In genomic region chr4:94601395-94601794, GRCm38 (mm10) we compare ENCODE assay signal across 9 mouse cellular contexts. TPM values are rescaled to one million over a fixed set of nuclear protein-coding genes. Genes with fewer than 3 reads are reported as not detected.
DNase-seq lines count a peak whose midpoint lies in the region; ATAC-seq and TF ChIP-seq lines count a peak whose summit lies in the region.
"Had no signal": no experiment of that assay in that cellular context is flagged by ENCODE, and none has a peak within 500 bp of the region (broad histone marks: within the 10 kb centered on the region; RNA-seq: fewer than 3 reads in every experiment).

No protein-coding gene starts in this region.

- H3K4me3 ChIP-seq in kidney, postnatal 0 days (replicated peaks; ENCODE audit: low read depth, low read length), result no peak overlapping the region
- H3K4me3 ChIP-seq in forebrain, embryonic 16.5 days (replicated peaks; ENCODE audit: low read length), result no peak overlapping the region
- 0 out of 2 replicates have a peak overlapping the region, but pooled peaks have one; percentile 82 for H3K4me3 ChIP-seq in macrophage (ENCODE audit: inconsistent target)

- peak; percentile 57 for TF ChIP-seq CTCF in kidney, postnatal 0 days (IDR thresholded peaks at IDR 0.05; ENCODE audit: low read depth)

- peaks cover 6% of the 10 kb centered on the region; the same call in 1 of the 2 replicates for H3K4me1 ChIP-seq in kidney, postnatal 0 days (replicated peaks; ENCODE audit: insufficient read depth, low read length)
- H3K4me1 ChIP-seq in forebrain, embryonic 16.5 days (replicated peaks; ENCODE audit: control insufficient read depth, insufficient read depth, low read length), result peaks cover 20% of the 10 kb centered on the region

- ATAC-seq in kidney, postnatal 0 days (replicated peaks; ENCODE audit: low FRiP score, low read depth), result no peak
- no peak for ATAC-seq in forebrain, embryonic 16.5 days

- H3K9ac ChIP-seq in kidney, postnatal 0 days (ENCODE audit: low read depth, low read length), result no peak overlapping the region
- no peak overlapping the region for H3K9ac ChIP-seq in forebrain, embryonic 16.5 days (replicated peaks; ENCODE audit: low read depth, low read length)

- no peaks in the 10 kb centered on the region for H3K27me3 ChIP-seq in kidney, postnatal 0 days (ENCODE audit: insufficient read depth, low read length)
- H3K27me3 ChIP-seq in forebrain, embryonic 16.5 days (replicated peaks; ENCODE audit: control insufficient read depth, insufficient read depth, low read length), result no peaks in the 10 kb centered on the region

- H3K79me2 ChIP-seq in macrophage (ENCODE audit: inconsistent target), result peaks cover 63% of the 10 kb centered on the region

- H3K36me3 ChIP-seq in kidney, postnatal 0 days (ENCODE audit: insufficient read depth, low read length), result no peaks in the 10 kb centered on the region
- H3K36me3 ChIP-seq in forebrain, embryonic 16.5 days (ENCODE audit: control insufficient read depth, insufficient read depth), result no peaks in the 10 kb centered on the region
- no peaks in the 10 kb centered on the region for H3K36me3 ChIP-seq in macrophage (ENCODE audit: inconsistent target)

- intact Hi-C loops in left cerebral cortex, postnatal 10 days (cut with DNase I), result no loop called here

- H3K9me3 ChIP-seq in kidney, postnatal 0 days (replicated peaks; ENCODE audit: low read length), result no peaks in the 10 kb centered on the region
- no peaks in the 10 kb centered on the region for H3K9me3 ChIP-seq in forebrain, embryonic 16.5 days (ENCODE audit: control insufficient read depth, low read length)

- no peak for DNase-seq in kidney, postnatal 0 days (ENCODE audit: low spot score)
- no peak for DNase-seq in kidney, adult 11 months
- peak; percentile 73 for DNase-seq in NIH3T3 (ENCODE audit: low read depth)
- DNase-seq in left cerebral cortex, postnatal 10 days (ENCODE audit: extremely low spot score in 1 of 2, low spot score in 2 of 2), result no peak
- DNase-seq in urinary bladder, postnatal 10 days (ENCODE audit: low spot score), result no peak
- DNase-seq in kidney, postnatal 10 days, result no peak

- H3K4me2 ChIP-seq in kidney, postnatal 0 days (ENCODE audit: low read length), result peak overlapping the region; percentile 68
- H3K4me2 ChIP-seq in forebrain, embryonic 16.5 days (ENCODE audit: low read length), result peak overlapping the region; percentile 17; the same call in 1 of the 2 replicates

- H3K27ac ChIP-seq in kidney, postnatal 0 days, result no peak overlapping the region
- H3K27ac ChIP-seq in forebrain, embryonic 16.5 days (ENCODE audit: low read length), result no peak overlapping the region
- no peak overlapping the region for H3K27ac ChIP-seq in macrophage

- 76% methylated on average over 4 of the region's 4 CpGs for WGBS in kidney, postnatal 0 days
- WGBS in forebrain, embryonic 16.5 days, result 89% methylated on average over 4 of the region's 4 CpGs
- WGBS in macrophage (ENCODE audit: missing documents), result 81% methylated on average over 4 of the region's 4 CpGs

RNA-seq across cellular contexts. Expression of gene Plaa, which starts 1.6 kb away (rescaled TPM):
- polyA plus RNA-seq in kidney, postnatal 0 days (2015; fragmentation: Nextera tagmentation; extraction: Ambion mirVana), result 60.9 and 65.5 TPM in 2 replicates
- polyA plus RNA-seq in forebrain, embryonic 16.5 days (2015; fragmentation: Nextera tagmentation; extraction: Ambion mirVana), result 80.3 and 84.1 TPM in 2 replicates
- 10 to 100 TPM; 22.1 to 96.7 (median 73.0) TPM for total RNA-seq in macrophage (2018; cell fraction: chromatin; rRNA removed)
- 10 to 100 TPM; 42.8 to 63.0 (median 53.8) TPM for total RNA-seq in macrophage (2018; cell fraction: cytosol; rRNA removed)
- total RNA-seq in macrophage (2018; cell fraction: nucleus; rRNA removed), result 100 to 1,000 TPM in 2 of 26 experiments, 10 to 100 TPM in 24; 29.1 to 106 (median 60.2) TPM
- 42.0 to 64.1 TPM (median 59.3 TPM) in 3 replicates for polyA plus RNA-seq in macrophage (2018)
- total RNA-seq in left cerebral cortex, postnatal 10 days (2021), result 10 to 100 TPM; 67.6 to 69.7 TPM

RNA-seq across cellular contexts. Expression of gene Ift74, which starts 12.9 kb away (rescaled TPM):
- 48.1 and 50.8 TPM in 2 replicates for polyA plus RNA-seq in kidney, postnatal 0 days (2015; fragmentation: Nextera tagmentation; extraction: Ambion mirVana)
- 26.2 and 26.8 TPM in 2 replicates for polyA plus RNA-seq in forebrain, embryonic 16.5 days (2015; fragmentation: Nextera tagmentation; extraction: Ambion mirVana)
- 10 to 100 TPM in 16 of 26 experiments, 1 to 10 TPM in 9, under 1 TPM in 1; 0.94 to 26.1 (median 12.9) TPM for total RNA-seq in macrophage (2018; cell fraction: chromatin; rRNA removed)
- total RNA-seq in macrophage (2018; cell fraction: cytosol; rRNA removed), result 1 to 10 TPM; 5.1 to 9.5 (median 7.1) TPM
- total RNA-seq in macrophage (2018; cell fraction: nucleus; rRNA removed), result 10 to 100 TPM in 7 of 26 experiments, 1 to 10 TPM in 19; 2.5 to 15.2 (median 6.8) TPM
- polyA plus RNA-seq in macrophage (2018), result 7.3 to 14.6 TPM (median 8.3 TPM) in 3 replicates
- 10 to 100 TPM; 28.2 to 29.4 TPM for total RNA-seq in left cerebral cortex, postnatal 10 days (2021)

RNA-seq across cellular contexts. Expression of gene Caap1, which starts 44.8 kb away (rescaled TPM):
- polyA plus RNA-seq in kidney, postnatal 0 days (2015; fragmentation: Nextera tagmentation; extraction: Ambion mirVana), result 18.2 and 18.4 TPM in 2 replicates
- polyA plus RNA-seq in forebrain, embryonic 16.5 days (2015; fragmentation: Nextera tagmentation; extraction: Ambion mirVana), result 18.7 and 21.8 TPM in 2 replicates
- 10 to 100 TPM in 24 of 26 experiments, 1 to 10 TPM in 2; 6.8 to 44.2 (median 24.1) TPM for total RNA-seq in macrophage (2018; cell fraction: chromatin; rRNA removed)
- total RNA-seq in macrophage (2018; cell fraction: cytosol; rRNA removed), result 10 to 100 TPM in 5 of 26 experiments, 1 to 10 TPM in 21; 4.2 to 10.5 (median 9.3) TPM
- total RNA-seq in macrophage (2018; cell fraction: nucleus; rRNA removed), result 10 to 100 TPM in 20 of 26 experiments, 1 to 10 TPM in 6; 5.0 to 31.8 (median 15.6) TPM
- polyA plus RNA-seq in macrophage (2018), result 9.4 to 10.4 TPM (median 9.4 TPM) in 3 replicates
- total RNA-seq in left cerebral cortex, postnatal 10 days (2021), result 10 to 100 TPM in 1 of 2 experiments, 1 to 10 TPM in 1; 9.3 to 10.4 TPM

RNA-seq across cellular contexts. Expression of gene Gm10306, which starts 45.0 kb away (rescaled TPM):
- 0.74 TPM in 1 of 2 replicates, not detected in the other for polyA plus RNA-seq in kidney, postnatal 0 days (2015; fragmentation: Nextera tagmentation; extraction: Ambion mirVana)
- polyA plus RNA-seq in forebrain, embryonic 16.5 days (2015; fragmentation: Nextera tagmentation; extraction: Ambion mirVana), result not detected in 2 replicates
- not detected for total RNA-seq in macrophage (2018; cell fraction: chromatin; rRNA removed)
- under 1 TPM in 1 of 26 experiments, not detected in 25; 0.58 TPM for total RNA-seq in macrophage (2018; cell fraction: cytosol; rRNA removed)
- not detected for total RNA-seq in macrophage (2018; cell fraction: nucleus; rRNA removed)
- not detected in 3 replicates for polyA plus RNA-seq in macrophage (2018)
- not detected for total RNA-seq in left cerebral cortex, postnatal 10 days (2021)
- total RNA-seq: neutrophil, adult 5-6 weeks had no signal

RNA-seq across cellular contexts. Expression of gene Lrrc19, which starts 48.5 kb away (rescaled TPM):
- polyA plus RNA-seq in kidney, postnatal 0 days (2015; fragmentation: Nextera tagmentation; extraction: Ambion mirVana), result 14.0 and 14.3 TPM in 2 replicates
- 0.35 and 0.36 TPM in 2 replicates for polyA plus RNA-seq in forebrain, embryonic 16.5 days (2015; fragmentation: Nextera tagmentation; extraction: Ambion mirVana)
- not detected for total RNA-seq in macrophage (2018; cell fraction: chromatin; rRNA removed)
- total RNA-seq in macrophage (2018; cell fraction: cytosol; rRNA removed), result not detected
- total RNA-seq in macrophage (2018; cell fraction: nucleus; rRNA removed), result not detected
- polyA plus RNA-seq in macrophage (2018), result not detected in 3 replicates
- total RNA-seq in left cerebral cortex, postnatal 10 days (2021), result not detected
- total RNA-seq: neutrophil, adult 5-6 weeks had no signal
